Mouse (Mus musculus) neural tube, embryonic 15.5 days (tissue): ENCODE results near the gene Acot7. TPM values are rescaled to one million over a fixed set of nuclear protein-coding genes. Genes with fewer than 3 reads are reported as not detected.

Source experiments
- ATAC-seq: fragments of 200-750 bp; cut with Nextera tagmentation; 2 replicates; pipeline ENCODE4 v1.8.0; 2017; ENCODE audit warnings: mild to moderate bottlenecking, moderate TSS enrichment, moderate library complexity; ENCODE audit not compliant: low FRiP score
- H3K27ac ChIP-seq: fragments of 300-500 bp; sonication (generic); replicated peaks from 2 replicates; pipeline ENCODE4 v1.5.1; 2015; ENCODE audit warnings: mild to moderate bottlenecking, inconsistent platforms
- H3K27me3 ChIP-seq: fragments of 300-500 bp; sonication (generic); replicated peaks from 2 replicates; pipeline ENCODE4 v1.6.1; 2015; ENCODE audit warnings: inconsistent platforms
- H3K36me3 ChIP-seq: fragments of 300-500 bp; sonication (generic); 2 replicates; pipeline ENCODE4 v1.6.1; 2015; ENCODE audit warnings: inconsistent platforms
- H3K4me1 ChIP-seq: fragments of 300-500 bp; sonication (generic); 2 replicates; pipeline ENCODE4 v1.6.1; 2015; ENCODE audit warnings: inconsistent platforms
- H3K4me2 ChIP-seq: fragments of 300-500 bp; sonication (generic); 2 replicates; pipeline ENCODE4 v1.6.1; 2015; ENCODE audit warnings: inconsistent platforms, mild to moderate bottlenecking, moderate library complexity
- H3K4me3 ChIP-seq: fragments of 300-500 bp; sonication (generic); replicated peaks from 2 replicates; pipeline ENCODE4 v1.5.1; 2015; ENCODE audit warnings: mild to moderate bottlenecking, inconsistent platforms
- H3K9ac ChIP-seq: fragments of 300-500 bp; sonication (generic); replicated peaks from 2 replicates; pipeline ENCODE4 v1.6.1; 2015; ENCODE audit warnings: mild to moderate bottlenecking, inconsistent platforms
- H3K9me3 ChIP-seq: fragments of 300-500 bp; sonication (generic); replicated peaks from 2 replicates; pipeline ENCODE4 v1.6.1; 2016; ENCODE audit warnings: inconsistent platforms
- WGBS: fragments of 180-500 bp; shearing (Covaris S2); methylation state at CpG from one replicate; pipeline ENCODE4 v1.1.7; 2015; ENCODE audit warnings: mixed read lengths; 5-methylcytosine and 5-hydroxymethylcytosine counted together
- polyA plus RNA-seq: library from polyadenylated mRNA; unstranded; fragments of >200 nt; fragmentation: Nextera tagmentation; extraction: Ambion mirVana; gene quantifications from 2 replicates; pipeline ENCODE4 v1.2.1, GENCODE M21; 2015

The Acot7 gene
- polyA plus RNA-seq, 1 experiment from 2014 or later: 456 TPM

DNA sequence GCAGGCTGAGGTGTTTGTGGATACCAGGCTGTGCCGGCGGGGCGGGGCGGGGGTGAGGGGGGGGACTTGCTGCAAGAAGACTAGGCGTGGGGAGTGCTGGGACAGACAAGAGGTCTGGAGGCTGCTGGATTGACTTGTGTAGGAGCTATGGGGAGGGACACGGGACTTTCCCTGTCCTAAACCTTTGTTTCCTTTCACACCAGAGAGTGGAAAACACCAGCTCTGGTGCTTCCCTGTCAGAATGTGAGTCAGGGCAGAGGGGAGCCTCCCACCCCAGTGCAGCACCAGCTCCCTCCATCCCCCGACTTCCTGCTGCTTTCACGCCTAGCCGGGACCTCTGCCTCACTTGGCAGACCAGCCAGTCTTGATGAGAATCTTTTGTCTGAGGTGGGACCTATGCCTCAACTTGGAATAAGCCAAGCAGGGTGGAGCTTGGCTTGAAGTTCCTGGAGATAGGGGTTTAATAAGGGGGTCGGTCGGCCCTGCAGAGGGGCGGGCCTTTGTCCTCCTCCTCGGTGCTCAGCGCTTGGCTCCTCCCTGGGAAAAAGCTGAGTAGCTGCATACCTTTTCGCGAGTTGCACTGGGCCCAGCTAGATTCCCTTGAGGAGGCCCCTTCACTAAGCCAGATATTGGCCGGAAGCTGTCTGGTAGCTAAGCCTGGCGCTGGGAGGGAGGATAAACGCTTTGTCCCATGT is 7.7 kb downstream of the Acot7 start:
- H3K4me1 ChIP-seq: peaks cover 40% of the 10 kb centered on the region
- ATAC-seq: peak; percentile 53
- peak overlapping the region; percentile 13 for H3K4me3 ChIP-seq
- peaks cover 5% of the 10 kb centered on the region; the same call in 1 of the 2 replicates for H3K36me3 ChIP-seq
- H3K9me3 ChIP-seq: no peaks in the 10 kb centered on the region
- 10% methylated on average over 19 of the region's 19 CpGs for WGBS
- no peaks in the 10 kb centered on the region for H3K27me3 ChIP-seq
- H3K4me2 ChIP-seq: peak overlapping the region; percentile 43
- H3K9ac ChIP-seq: no peak overlapping the region; the same call in 1 of the 2 replicates
- H3K27ac ChIP-seq: peak overlapping the region; percentile 72

DNA sequence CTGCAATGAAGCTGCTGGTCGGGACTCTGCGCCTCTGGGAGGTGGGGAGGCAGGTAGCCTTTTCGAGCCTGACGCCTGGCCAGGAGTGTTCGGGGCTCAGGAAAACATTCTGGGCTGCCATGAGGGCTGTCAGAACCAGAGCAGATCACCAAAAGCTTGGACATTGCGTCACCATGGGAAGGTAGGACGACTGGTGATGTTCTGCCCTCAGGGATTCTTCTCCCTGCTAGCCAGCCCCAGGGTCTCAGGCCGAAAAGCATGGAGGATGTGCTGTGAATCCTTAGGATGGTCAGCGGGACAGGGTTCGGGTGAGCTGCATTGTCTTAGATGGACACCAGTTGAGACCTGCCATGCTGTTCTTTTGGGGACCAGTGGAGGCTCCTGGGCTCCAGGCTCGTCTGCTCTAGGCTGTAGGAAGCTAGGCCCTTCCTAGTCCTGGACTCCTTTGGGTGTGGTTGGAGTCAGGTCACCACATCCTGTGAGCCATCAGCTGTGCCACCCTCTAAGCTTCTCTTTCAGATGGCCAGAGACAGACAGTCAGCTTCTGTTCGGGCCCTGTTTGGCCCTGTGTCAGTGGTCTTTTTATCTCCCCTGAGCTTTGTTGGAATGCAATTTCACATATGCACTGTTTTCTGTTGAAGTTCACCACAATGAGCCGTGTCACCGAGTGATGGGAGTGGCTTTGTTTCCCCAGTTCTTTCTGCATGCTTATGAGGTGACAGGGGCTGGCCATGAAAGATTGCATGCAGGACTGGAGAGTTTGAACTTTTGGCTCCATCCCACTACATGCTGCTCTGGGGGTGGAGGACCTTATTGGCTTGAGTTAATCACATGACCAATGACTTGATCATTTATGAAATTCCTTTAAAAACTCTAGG is 8.5 kb downstream of the Acot7 start:
- 46% methylated on average over 14 of the region's 14 CpGs for WGBS
- H3K4me3 ChIP-seq: peak overlapping the region; percentile 13

DNA sequence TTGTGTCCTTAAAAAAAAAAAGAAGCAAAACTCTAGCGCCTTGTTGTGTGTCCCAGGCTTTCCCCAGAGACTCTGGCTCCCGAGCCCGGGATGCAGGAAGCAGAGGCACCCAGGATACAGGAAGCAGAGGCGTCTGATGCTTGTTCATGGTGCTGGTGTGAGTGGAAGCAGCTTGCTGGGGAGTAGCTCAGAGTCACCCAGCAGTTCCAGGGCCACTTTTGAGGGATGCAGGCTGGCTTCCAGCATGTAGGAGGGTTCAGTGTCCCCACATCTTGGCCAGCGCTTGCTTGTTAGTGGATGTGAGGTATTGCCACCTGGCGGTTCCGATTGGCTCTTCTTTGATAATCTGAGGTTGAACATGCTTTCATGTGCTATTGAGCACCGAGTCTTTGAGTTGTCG is 9.2 kb downstream of the Acot7 start:
- no peak overlapping the region for H3K27ac ChIP-seq
- H3K27me3 ChIP-seq: no peaks in the 10 kb centered on the region
- no peak overlapping the region for H3K4me3 ChIP-seq
- no peak for ATAC-seq
- H3K9me3 ChIP-seq: no peaks in the 10 kb centered on the region
- no peak overlapping the region for H3K9ac ChIP-seq
- 0 out of 2 replicates have a peak, but pooled peaks cover 2% of the 10 kb centered on the region for H3K36me3 ChIP-seq
- 90% methylated on average over 9 of the region's 9 CpGs for WGBS
- peak overlapping the region; percentile 43; the same call in 1 of the 2 replicates for H3K4me2 ChIP-seq
- H3K4me1 ChIP-seq: peaks cover 42% of the 10 kb centered on the region

More for the DNA sequence above, 8.5 kb downstream of the Acot7 start:
- ATAC-seq: no peak
- no peak overlapping the region; the same call in 1 of the 2 replicates for H3K9ac ChIP-seq
- H3K36me3 ChIP-seq: 0 out of 2 replicates have a peak, but pooled peaks cover 3% of the 10 kb centered on the region
- peak overlapping the region; percentile 72 for H3K27ac ChIP-seq
- H3K27me3 ChIP-seq: no peaks in the 10 kb centered on the region
- H3K9me3 ChIP-seq: no peaks in the 10 kb centered on the region
- peaks cover 42% of the 10 kb centered on the region for H3K4me1 ChIP-seq
- H3K4me2 ChIP-seq: peak overlapping the region; percentile 43

DNA sequence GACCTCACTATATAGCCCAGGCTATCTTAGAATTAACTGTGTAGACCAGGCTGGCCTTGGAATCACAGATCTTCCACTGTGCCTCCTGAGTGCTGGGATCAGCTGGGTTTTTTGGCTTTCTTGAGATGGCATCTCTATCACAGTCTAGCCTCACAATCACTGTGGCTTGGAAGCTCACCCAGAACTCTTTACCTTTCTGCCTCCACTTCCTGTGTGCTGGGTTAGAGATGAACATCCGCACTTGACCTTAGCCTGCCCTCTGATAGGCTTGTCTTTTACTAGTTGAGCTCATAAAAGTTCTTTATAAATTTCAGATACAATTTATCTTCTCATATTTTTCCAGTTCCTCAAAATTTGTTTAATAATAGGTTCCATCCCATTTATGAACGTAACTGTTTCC is 10.7 kb downstream of the Acot7 start:
- Histone ChIP-seq H3K36me3 (no peaks in the 10 kb centered on the region), H3K9ac (no peak overlapping the region), H3K27ac (no peak overlapping the region), H3K4me2 (no peak overlapping the region), H3K4me1 (peaks cover 47% of the 10 kb centered on the region), H3K27me3 (no peaks in the 10 kb centered on the region), H3K4me3 (no peak overlapping the region), H3K9me3 (no peaks in the 10 kb centered on the region)
- no peak for ATAC-seq
- 95% methylated on average over 2 of the region's 2 CpGs for whole genome bisulfite sequencing

DNA sequence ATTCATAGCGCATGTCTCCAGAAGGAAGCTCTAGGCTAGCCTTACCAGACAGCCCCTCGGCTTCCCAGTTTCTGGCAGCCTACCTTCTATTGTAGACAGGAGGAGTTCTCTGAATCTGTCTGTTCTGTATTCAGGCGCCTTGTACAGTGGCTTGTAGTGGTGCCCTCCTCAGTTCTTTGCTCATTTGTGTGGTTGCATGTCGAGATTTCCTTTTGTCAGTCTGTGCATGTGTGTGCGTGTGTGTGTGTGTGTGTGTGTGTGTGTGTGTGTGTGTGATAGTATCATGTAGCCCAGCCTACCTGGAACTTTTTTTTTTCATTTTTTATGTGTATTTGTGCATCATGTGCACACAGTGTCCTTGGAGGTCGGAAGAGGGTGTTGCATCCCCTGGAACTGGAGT is 11.1 kb downstream of the Acot7 start:
- WGBS: 88% methylated on average over 6 of the region's 6 CpGs
- Histone ChIP-seq H3K36me3 (no peaks in the 10 kb centered on the region), H3K9me3 (no peaks in the 10 kb centered on the region), H3K9ac (no peak overlapping the region), H3K4me2 (no peak overlapping the region), H3K27me3 (no peaks in the 10 kb centered on the region), H3K27ac (no peak overlapping the region), H3K4me3 (no peak overlapping the region), H3K4me1 (peaks cover 47% of the 10 kb centered on the region)
- no peak for ATAC-seq

DNA sequence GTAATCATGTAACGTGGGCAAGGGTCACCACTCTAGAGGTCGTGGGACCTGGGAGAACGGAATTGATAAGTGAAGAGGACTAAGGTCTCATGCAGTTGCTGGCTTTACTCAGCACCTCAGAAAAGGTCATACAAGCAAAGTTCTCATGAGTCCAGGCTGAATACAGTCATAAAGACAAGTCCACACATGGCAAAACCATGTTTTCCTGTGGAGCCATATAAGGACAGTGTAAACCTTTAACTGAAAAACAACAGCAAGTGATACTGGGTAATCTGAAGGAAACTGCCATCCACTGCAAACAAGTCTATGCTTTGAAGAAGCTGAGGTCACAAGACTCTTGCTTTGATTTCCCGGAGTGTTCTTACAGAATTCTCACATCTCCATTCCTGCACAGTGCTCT is 11.8 kb downstream of the Acot7 start:
- no peak overlapping the region for H3K4me3 ChIP-seq
- no peak overlapping the region for H3K27ac ChIP-seq
- H3K27me3 ChIP-seq: no peaks in the 10 kb centered on the region
- no peaks in the 10 kb centered on the region for H3K36me3 ChIP-seq
- ATAC-seq: no peak
- WGBS: 89% methylated on average over 4 of the region's 4 CpGs
- no peak overlapping the region for H3K9ac ChIP-seq
- H3K9me3 ChIP-seq: no peaks in the 10 kb centered on the region
- H3K4me1 ChIP-seq: peaks cover 42% of the 10 kb centered on the region
- no peak overlapping the region for H3K4me2 ChIP-seq

DNA sequence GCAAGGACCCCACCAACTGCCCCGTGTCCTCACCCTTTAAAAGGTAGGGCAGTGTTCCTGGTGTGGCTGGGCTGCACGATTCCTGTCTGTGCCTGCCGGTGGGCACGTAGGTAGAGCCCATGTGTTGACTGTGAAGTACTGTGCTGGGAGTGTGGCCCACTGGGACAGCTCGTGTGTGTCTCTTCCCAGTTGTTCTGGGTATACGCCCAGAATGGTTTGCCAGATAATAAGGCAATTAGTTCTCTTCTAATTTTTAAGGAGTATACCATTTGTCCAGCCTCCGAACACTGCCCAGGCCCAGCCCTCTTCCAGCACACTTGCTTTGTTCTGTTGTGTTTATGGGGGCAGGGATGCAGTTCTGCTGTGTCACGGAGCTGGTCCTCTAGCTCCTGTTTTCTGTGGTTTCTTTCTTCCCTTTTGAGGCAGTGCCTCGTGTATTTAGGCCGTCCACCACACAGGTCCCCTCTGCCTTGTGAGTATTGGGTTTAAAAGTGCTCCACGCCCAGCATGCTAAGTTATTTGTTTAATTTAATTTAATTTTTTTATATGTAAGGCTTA is 12.2 kb downstream of the Acot7 start:
- Histone ChIP-seq H3K4me2 (no peak overlapping the region), H3K4me1 (peaks cover 37% of the 10 kb centered on the region), H3K27ac (0 out of 2 replicates have a peak overlapping the region, but pooled peaks have one; percentile 5), H3K36me3 (no peaks in the 10 kb centered on the region), H3K27me3 (no peaks in the 10 kb centered on the region), H3K4me3 (no peak overlapping the region), H3K9me3 (no peaks in the 10 kb centered on the region), H3K9ac (no peak overlapping the region)
- 56% methylated on average over 11 of the region's 11 CpGs for WGBS
- no peak for ATAC-seq

DNA sequence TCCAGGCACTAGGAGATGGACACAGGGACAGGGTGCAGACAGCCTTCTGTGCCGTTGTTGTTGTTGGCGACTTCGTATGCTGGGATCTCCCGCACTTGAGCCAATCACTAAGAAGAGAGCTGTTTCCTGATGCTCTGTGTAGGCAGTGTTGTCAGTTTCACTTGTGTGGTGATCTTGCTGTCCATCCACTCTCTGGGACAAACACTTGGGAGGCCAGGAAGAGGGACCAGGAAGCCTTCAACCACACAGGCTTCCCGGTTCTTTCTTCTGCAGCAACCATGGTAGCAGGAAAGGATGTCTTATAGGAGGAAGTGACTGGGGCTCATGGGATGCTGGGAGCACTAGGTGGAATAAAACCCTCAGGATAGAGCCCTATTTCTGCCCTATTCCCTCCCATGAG is 12.8 kb downstream of the Acot7 start:
- no peaks in the 10 kb centered on the region for H3K9me3 ChIP-seq
- peaks cover 32% of the 10 kb centered on the region for H3K4me1 ChIP-seq
- H3K27me3 ChIP-seq: no peaks in the 10 kb centered on the region
- ATAC-seq: no peak
- WGBS: 83% methylated on average over 5 of the region's 5 CpGs
- H3K4me2 ChIP-seq: no peak overlapping the region
- 0 out of 2 replicates have a peak overlapping the region, but pooled peaks have one; percentile 5 for H3K27ac ChIP-seq
- H3K4me3 ChIP-seq: no peak overlapping the region
- H3K36me3 ChIP-seq: no peaks in the 10 kb centered on the region
- no peak overlapping the region for H3K9ac ChIP-seq

DNA sequence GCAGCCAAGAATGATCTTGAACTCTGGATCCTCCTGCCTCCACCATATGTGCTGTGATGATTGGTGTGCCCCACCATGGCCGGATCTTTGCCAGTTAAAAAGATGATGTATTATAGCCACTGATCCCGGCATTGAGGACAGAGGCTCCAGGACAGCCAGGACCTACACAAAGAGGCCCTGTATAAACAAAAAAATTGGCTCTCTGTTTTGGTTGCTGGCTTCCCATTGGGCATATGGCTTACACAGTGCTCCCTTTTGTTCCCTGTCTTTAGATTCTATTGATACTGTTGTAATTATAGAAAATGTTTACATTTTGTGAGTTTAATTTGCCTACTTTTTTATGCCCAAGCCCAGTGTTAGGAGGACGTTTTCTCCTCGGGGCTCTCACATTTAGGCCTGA is 14.6 kb downstream of the Acot7 start:
- ATAC-seq: no peak
- peaks cover 17% of the 10 kb centered on the region for H3K4me1 ChIP-seq
- H3K4me3 ChIP-seq: no peak overlapping the region
- no peaks in the 10 kb centered on the region for H3K27me3 ChIP-seq
- no peak overlapping the region for H3K4me2 ChIP-seq
- no peaks in the 10 kb centered on the region for H3K9me3 ChIP-seq
- H3K36me3 ChIP-seq: no peaks in the 10 kb centered on the region
- H3K27ac ChIP-seq: no peak overlapping the region
- 34% methylated on average over 4 of the region's 4 CpGs for WGBS
- H3K9ac ChIP-seq: no peak overlapping the region

DNA sequence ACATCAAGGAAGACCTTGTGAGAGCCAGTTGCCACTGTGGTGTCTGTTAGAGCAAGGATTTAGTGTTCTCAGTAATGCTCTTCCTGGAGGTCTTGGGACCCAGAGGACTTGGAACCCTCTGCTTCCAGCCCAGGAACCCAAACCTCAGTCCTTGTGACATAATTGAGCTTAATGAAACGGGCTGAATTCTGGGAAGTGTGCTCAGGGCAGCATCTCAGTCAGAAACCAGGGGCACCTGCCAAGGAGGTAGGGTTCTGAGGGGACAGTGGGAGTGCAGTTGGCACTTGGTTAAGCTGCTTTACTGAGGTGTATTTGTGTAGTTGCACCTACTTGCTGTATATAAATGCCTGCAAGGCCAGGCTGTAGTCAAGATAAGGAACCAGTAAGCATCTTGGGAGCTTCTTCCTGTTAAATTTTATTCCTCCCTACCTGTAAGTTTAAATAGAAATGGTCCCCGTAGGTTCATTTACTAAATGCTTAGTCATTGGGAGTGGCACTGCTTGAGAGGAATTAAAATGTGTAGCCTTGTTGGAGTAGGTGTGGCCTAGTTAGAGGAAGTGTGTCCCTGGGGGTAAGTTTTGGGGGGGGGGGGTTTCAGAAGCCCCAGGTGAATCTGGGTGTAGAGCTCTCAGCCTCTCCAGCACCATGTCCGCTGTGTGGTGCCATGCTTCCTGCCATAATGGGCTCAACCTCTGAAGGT is 16.7 kb downstream of the Acot7 start:
- peaks cover 17% of the 10 kb centered on the region for H3K4me1 ChIP-seq
- no peak overlapping the region for H3K4me3 ChIP-seq
- no peak overlapping the region for H3K9ac ChIP-seq
- ATAC-seq: no peak
- no peaks in the 10 kb centered on the region for H3K36me3 ChIP-seq
- H3K27me3 ChIP-seq: no peaks in the 10 kb centered on the region
- no peak overlapping the region for H3K27ac ChIP-seq
- H3K4me2 ChIP-seq: no peak overlapping the region
- no peaks in the 10 kb centered on the region for H3K9me3 ChIP-seq
- 96% methylated on average over 3 of the region's 3 CpGs for WGBS

DNA sequence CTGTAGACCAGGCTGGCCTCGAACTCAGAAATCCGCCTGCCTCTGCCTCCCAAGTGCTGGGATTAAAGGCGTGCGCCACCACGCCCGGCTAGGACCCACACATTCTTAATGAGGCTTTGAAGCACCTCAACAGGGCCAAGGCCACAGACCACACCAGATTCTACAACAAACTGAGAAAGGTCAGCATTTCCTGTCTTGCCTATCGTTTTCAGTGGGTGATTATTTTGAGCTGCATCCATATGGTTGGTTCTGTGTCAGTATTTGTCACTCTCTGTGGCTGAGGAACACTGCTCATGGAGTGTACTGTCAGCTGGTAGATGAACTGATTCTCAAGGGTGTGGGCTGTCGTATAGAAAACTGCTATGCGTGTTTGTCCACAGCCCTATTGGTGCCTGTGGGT is 18.3 kb downstream of the Acot7 start:
- 90% methylated on average over 9 of the region's 9 CpGs for WGBS

More for the DNA sequence above, 18.3 kb downstream of the Acot7 start:
- Histone ChIP-seq H3K9ac (no peak overlapping the region), H3K27ac (no peak overlapping the region), H3K4me3 (no peak overlapping the region), H3K4me1 (peaks cover 9% of the 10 kb centered on the region), H3K27me3 (no peaks in the 10 kb centered on the region), H3K4me2 (no peak overlapping the region), H3K36me3 (no peaks in the 10 kb centered on the region), H3K9me3 (no peaks in the 10 kb centered on the region)
- no peak for ATAC-seq
